In the genomic region with DNA sequence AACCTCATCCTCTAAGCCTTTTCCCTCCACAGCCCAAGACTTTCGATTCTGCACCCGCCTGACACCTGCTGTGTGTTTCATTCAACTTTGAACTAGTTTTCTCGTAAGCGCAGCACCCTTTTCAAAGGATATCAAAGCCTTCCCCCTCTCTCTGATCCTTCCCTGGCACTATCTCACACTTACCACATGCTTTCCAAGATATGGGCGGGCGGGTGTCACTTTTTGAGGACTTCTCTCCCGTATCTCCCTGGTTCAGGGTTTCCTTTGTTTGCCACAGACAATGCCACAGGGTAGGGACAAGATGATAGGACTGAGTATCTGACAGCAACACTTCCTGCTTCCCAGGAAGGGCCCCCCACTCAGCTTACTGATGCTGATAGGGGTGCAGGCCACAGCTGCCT, we compare ENCODE assay signal across 13 mouse cellular contexts.
DNase-seq lines count a peak whose midpoint lies in the region; ATAC-seq lines count a peak whose summit lies in the region.
"Had no signal": no experiment of that assay in that cellular context is flagged by ENCODE, and none has a peak within 500 bp of the region (broad histone marks: within the 10 kb centered on the region; RNA-seq: fewer than 3 reads in every experiment).

No protein-coding gene starts in this region.

- intact Hi-C loops in left cerebral cortex, postnatal 25 days (cut with DNase I), result no loop called here

- H3K4me2 ChIP-seq in midbrain, embryonic 14.5 days (ENCODE audit: low read length), result no peak overlapping the region
- H3K4me2 ChIP-seq in midbrain, embryonic 15.5 days, result no peak overlapping the region
- H3K4me2 ChIP-seq: limb, embryonic 13.5 days had no signal

- ATAC-seq in midbrain, embryonic 14.5 days (ENCODE audit: low FRiP score, low TSS enrichment), result no peak
- no peak for ATAC-seq in midbrain, embryonic 15.5 days (replicated peaks)
- ATAC-seq: forebrain, embryonic 14.5 days had no signal

- H3K36me3 ChIP-seq in midbrain, embryonic 14.5 days (ENCODE audit: control insufficient read depth, insufficient read depth, low read length), result no peaks in the 10 kb centered on the region
- no peaks in the 10 kb centered on the region for H3K36me3 ChIP-seq in midbrain, embryonic 15.5 days (replicated peaks)
- H3K36me3 ChIP-seq: limb, embryonic 13.5 days had no signal

- H3K4me3 ChIP-seq in midbrain, embryonic 14.5 days (replicated peaks; ENCODE audit: low read depth, low read length), result no peak overlapping the region
- H3K4me3 ChIP-seq in midbrain, embryonic 15.5 days, result no peak overlapping the region
- H3K4me3 ChIP-seq: limb, embryonic 13.5 days; myocyte had no signal

- H3K9ac ChIP-seq in midbrain, embryonic 14.5 days (replicated peaks; ENCODE audit: low read length), result no peak overlapping the region
- no peak overlapping the region for H3K9ac ChIP-seq in midbrain, embryonic 15.5 days
- H3K9ac ChIP-seq: limb, embryonic 13.5 days had no signal

- H3K9me3 ChIP-seq in midbrain, embryonic 14.5 days (ENCODE audit: control insufficient read depth, low read length), result no peaks in the 10 kb centered on the region
- no peaks in the 10 kb centered on the region for H3K9me3 ChIP-seq in midbrain, embryonic 15.5 days
- H3K9me3 ChIP-seq: limb, embryonic 13.5 days had no signal

- no peaks in the 10 kb centered on the region for H3K4me1 ChIP-seq in midbrain, embryonic 14.5 days (ENCODE audit: control insufficient read depth, insufficient read depth, low read length)
- H3K4me1 ChIP-seq in midbrain, embryonic 15.5 days, result no peaks in the 10 kb centered on the region
- H3K4me1 ChIP-seq: limb, embryonic 13.5 days had no signal

- H3K27me3 ChIP-seq in midbrain, embryonic 14.5 days (ENCODE audit: control insufficient read depth, insufficient read depth, low read length), result no peaks in the 10 kb centered on the region
- H3K27me3 ChIP-seq in midbrain, embryonic 15.5 days (replicated peaks), result no peaks in the 10 kb centered on the region
- H3K27me3 ChIP-seq: limb, embryonic 13.5 days had no signal

- peak; percentile 9 for DNase-seq in midbrain, embryonic 14.5 days
- peak; percentile 66 for DNase-seq in c-Kit-positive CD71-positive TER-119-positive erythroid progenitor cells, embryonic 14.5 days (ENCODE audit: low spot score)
- peak; percentile 64 for DNase-seq in lung, postnatal 10 days
- peak; percentile 69 to 82 for DNase-seq in thymus, postnatal 36 days
- DNase-seq in layer of hippocampus, postnatal 25 days (ENCODE audit: extremely low spot score in 1 of 2, low spot score in 1 of 2), result no peak
- DNase-seq in layer of hippocampus, postnatal 36 days, result no peak
- DNase-seq in left cerebral cortex, postnatal 25 days (ENCODE audit: low spot score in 2 of 2), result no peak
- DNase-seq: heart, postnatal 14 days; kidney, postnatal 14 days had no signal

- 55% methylated on average over 7 of the region's 7 CpGs for WGBS in midbrain, embryonic 14.5 days
- 58% methylated on average over 7 of the region's 7 CpGs for WGBS in midbrain, embryonic 15.5 days

- H3K27ac ChIP-seq in midbrain, embryonic 14.5 days (replicated peaks; ENCODE audit: low read depth, low read length), result no peak overlapping the region
- H3K27ac ChIP-seq in midbrain, embryonic 15.5 days, result no peak overlapping the region
- H3K27ac ChIP-seq: limb, embryonic 13.5 days had no signal

Comparison
In these comparisons a context has a peak if more than half of its experiments do, and no peak if none do; other contexts are left out.
1. DNase-seq: peak in midbrain, embryonic 14.5 days (single experiment), c-Kit-positive CD71-positive TER-119-positive erythroid progenitor cells, embryonic 14.5 days (single experiment), lung, postnatal 10 days (single experiment) and thymus, postnatal 36 days (2 of 2); none in layer of hippocampus, postnatal 25 days (0 of 2), layer of hippocampus, postnatal 36 days (0 of 2) and left cerebral cortex, postnatal 25 days (0 of 2).